Mouse (Mus musculus): ENCODE results near the gene G6pc. TPM values are rescaled to one million over a fixed set of nuclear protein-coding genes. Genes with fewer than 3 reads are reported as not detected.
"Not testable (repeated sequence)": the region's sequence is repeated elsewhere in the genome, so short reads cannot be mapped to it uniquely, and the experiment has no call there.

The G6pc gene
- total RNA-seq (2017) = not detected in 2 replicates

DNA sequence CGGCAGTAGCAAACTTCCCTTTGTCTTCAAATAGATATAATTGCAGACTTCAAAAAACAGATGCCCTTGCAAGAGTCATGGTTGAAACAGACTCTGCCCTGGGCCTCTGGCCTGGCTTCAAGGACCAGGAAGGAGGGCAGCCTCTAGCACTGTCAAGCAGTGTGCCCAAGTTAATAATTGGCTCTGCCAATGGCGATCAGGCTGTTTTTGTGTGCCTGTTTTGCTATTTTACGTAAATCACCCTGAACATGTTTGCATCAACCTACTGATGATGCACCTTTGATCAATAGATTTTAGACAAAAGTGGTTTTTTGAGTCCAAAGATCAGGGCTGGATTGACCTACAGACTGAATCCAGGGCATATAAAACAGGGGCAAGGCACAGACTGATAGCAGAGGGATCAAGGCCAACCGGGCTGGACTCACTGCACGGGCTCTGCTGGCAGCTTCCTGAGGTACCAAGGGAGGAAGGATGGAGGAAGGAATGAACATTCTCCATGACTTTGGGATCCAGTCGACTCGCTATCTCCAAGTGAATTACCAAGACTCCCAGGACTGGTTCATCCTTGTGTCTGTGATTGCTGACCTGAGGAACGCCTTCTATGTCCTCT lies at the start of gene G6pc:
G6pc (plus strand) TSS at position 236 of the 610 bp plus-strand sequence.
- no peak for ATAC-seq (replicated peaks; ENCODE audit: low read depth, poor library complexity, severe bottlenecking)

DNA sequence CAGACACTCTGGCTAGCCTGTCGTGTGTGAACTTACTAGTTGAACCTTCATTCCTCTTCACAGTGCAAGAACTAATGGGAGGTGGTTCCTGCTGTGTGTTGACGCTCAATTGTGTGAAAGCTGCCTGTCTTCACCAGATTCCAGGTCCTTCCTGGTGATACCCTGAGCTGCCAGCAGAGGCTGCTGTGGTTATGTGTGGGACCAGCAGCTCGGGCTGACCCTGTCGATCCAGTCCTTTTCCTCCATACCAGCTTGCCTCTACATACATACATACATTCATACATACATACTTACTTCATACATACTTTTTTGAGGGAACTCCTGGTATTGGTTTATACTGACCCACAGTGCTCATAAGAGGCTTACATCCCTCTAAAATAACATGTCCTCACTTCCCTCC lies 43.8 kb upstream of the G6pc start:
- peak; percentile 81 for ATAC-seq (replicated peaks; ENCODE audit: low read depth, poor library complexity, severe bottlenecking)

DNA sequence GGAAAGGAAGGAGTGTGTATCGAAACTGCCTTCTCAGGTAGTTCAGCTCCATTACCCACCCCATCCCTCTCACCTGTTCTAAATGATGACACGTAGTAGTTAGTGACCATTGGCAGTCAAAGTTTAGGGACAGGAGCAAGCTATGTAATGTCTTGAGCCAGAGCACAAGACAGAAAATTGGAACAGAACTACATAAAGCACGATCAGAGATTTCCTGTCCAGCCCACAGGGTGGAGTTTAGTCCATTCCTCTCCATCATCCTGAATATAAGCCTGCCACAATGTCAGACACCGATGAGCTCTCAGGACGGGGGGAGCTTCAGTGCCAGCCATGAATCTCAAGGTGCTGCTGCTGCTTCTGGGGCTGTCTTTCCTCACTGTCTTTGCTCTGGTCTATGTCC lies 42.6 kb upstream of the G6pc start, which contains the start of gene Aoc2:
Aoc2 (plus strand) TSS at position 301 of the 400 bp plus-strand sequence.
- no peak for ATAC-seq (replicated peaks; ENCODE audit: low read depth, poor library complexity, severe bottlenecking)

DNA sequence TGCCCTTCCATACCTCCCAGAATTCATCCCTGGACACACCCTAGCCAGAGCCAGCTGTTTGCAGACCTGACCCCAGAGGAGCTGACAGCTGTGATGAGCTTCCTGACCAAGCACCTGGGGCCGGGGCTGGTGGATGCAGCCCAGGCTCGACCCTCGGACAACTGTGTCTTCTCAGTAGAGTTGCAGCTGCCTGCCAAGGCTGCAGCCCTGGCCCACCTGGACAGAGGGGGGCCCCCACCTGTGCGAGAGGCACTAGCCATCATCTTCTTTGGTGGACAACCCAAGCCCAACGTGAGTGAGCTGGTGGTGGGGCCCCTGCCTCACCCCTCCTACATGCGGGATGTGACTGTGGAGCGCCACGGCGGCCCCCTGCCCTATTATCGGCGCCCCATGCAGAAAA lies 42.2 kb upstream of the G6pc start:
- not testable (repeated sequence) for ATAC-seq (replicated peaks; ENCODE audit: low read depth, poor library complexity, severe bottlenecking)

DNA sequence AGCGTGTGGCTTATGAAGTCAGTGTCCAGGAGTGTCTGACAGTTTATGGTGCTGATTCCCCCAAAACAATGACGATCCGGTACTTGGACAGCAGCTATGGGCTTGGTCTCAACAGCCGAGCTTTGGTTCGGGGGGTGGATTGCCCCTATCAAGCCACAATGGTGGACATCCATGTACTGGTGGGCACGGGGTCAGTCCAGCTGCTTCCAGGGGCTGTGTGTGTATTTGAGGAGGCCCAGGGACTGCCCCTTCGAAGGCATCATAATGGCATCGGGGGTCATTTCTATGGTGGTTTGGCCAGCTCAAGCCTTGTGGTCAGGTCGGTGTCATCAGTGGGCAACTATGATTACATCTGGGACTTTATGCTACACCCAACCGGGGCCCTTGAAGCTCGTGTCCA lies 41.2 kb upstream of the G6pc start:
- ATAC-seq (replicated peaks; ENCODE audit: low read depth, poor library complexity, severe bottlenecking) = no peak

DNA sequence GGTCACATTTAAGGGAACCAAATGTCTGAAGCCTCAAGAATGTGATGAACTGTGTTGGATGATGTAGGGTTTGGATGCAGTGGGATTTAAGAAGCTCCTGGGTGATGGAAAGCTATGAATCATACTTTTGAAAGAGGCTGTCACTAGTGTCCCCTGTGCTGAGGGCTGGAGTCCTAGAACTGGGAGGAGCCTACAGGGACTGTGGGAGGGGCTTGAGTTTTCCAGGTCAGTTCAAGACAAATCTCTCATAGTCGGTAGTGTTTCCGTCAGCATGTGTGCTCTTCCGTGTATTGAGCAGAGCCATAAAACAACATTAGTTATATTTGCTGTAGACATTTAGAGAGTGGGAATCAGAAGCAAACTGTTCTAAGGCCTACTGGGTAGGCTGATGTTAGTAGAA lies 40.0 kb upstream of the G6pc start:
- ATAC-seq (replicated peaks; ENCODE audit: low read depth, poor library complexity, severe bottlenecking) = no peak

DNA sequence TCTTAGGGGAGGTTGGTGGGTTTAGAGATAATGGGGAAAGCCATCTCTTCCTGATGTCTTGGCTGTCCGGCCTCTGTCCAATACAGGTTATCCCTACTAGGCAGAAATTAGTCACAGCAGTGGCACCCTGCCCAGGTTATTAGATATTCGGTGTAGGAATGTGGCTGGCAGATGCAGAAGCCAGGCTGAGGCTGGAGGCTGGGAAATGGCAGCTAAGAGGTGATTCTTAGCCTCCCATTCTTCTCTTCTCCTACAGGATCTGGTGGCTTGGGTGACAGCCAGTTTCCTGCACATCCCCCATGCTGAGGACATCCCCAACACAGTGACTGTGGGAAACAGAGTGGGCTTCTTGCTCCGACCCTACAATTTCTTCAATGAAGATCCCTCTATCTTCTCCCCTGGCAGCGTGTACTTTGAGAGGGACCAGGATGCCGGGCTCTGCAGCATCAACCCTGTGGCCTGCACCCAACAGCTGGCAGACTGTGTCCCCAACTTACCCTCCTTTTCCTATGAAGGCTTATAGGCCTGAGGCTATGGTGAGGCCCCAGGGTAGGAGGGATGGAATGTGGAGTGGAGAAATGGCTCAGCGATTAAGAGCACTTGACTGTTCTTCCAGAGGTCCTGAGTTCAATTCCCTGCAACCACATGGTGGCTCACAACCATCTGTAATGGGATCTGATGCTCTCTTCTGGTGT lies 38.3 kb upstream of the G6pc start:
- no peak for ATAC-seq (replicated peaks; ENCODE audit: low read depth, poor library complexity, severe bottlenecking)

DNA sequence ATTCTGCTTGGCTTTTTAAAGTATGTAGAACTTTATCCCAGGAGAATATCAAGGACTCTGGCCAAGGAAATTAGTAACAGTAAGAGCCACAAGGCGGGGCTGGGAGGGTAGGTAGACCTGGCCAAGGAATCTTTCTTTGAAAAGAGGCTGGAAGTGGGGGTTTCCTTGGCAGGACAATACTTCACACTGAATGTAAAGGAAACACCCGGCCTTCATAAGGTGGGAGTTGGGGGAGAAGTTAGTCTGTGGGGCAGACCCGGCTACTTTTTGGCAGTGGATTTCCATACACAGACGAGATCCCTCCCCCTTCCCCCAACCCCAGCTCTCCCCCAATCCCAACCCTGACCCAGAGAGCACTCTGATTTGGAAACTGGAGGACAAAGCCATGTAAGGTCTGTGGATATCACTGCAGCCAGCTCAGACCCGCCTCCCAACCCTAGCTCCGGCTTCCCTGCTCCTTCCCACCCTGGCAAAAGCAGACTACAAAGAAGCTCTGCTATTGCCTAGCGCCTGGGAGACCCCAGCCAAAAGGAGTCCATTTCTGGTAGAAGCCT lies 36.9 kb upstream of the G6pc start, which contains the start of gene Aoc3:
Aoc3 (plus strand) TSS at position 235 of the 554 bp plus-strand sequence.
- ATAC-seq (replicated peaks; ENCODE audit: low read depth, poor library complexity, severe bottlenecking) = no peak

DNA sequence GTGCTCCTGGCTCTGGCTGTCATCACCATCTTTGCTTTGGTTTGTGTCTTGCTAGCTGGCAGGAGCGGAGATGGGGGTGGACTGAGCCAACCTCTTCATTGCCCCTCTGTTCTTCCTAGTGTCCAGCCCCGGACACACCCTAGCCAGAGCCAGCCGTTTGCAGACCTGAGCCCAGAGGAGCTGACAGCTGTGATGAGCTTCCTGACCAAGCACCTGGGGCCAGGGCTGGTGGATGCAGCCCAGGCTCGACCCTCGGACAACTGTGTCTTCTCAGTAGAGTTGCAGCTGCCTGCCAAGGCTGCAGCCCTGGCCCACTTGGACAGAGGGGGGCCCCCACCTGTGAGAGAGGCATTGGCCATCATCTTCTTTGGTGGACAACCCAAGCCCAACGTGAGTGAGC lies 36.4 kb upstream of the G6pc start:
- not testable (repeated sequence) for ATAC-seq (replicated peaks; ENCODE audit: low read depth, poor library complexity, severe bottlenecking)

DNA sequence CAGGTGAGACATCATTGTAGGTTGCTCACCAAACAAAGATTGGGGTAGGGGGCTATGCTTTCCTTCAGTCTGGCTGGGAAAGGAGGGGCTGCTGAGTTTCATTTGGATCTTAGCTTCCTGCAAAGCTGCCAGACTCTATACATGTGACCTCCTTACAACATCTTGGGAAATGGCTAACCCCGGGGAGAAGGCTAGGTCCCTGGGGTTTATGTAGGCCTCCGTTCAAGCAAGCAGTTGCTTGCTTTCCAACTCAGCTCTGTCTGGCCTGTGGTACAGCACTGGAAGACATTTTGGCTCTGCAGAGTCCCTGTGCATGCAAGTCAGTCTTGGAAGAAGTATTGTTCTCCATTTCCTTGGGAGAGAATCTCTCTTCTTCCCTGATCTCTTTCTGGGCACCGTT lies 34.8 kb upstream of the G6pc start:
- ATAC-seq (replicated peaks; ENCODE audit: low read depth, poor library complexity, severe bottlenecking) = no peak

DNA sequence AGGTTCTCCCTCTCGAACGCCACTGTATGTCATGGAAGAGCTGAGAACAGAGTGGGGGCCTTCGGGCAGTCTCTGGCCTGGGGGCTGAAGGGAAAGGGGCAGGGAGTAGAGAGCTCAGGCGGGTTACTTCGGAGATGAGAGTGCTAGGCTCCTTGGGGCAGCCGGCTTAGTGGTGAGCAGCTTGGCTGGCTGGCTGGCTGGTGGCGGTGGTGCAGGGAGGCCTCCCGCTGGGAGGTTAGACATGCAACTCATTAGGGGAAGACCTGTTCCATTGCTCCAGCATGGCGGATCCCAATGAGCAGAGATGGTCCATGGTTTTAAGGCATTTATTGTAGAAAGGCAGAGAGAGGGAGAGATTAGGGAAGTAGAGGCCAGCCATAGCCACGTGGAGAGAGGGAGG lies 33.3 kb upstream of the G6pc start:
- ATAC-seq (replicated peaks; ENCODE audit: low read depth, poor library complexity, severe bottlenecking) = no peak

DNA sequence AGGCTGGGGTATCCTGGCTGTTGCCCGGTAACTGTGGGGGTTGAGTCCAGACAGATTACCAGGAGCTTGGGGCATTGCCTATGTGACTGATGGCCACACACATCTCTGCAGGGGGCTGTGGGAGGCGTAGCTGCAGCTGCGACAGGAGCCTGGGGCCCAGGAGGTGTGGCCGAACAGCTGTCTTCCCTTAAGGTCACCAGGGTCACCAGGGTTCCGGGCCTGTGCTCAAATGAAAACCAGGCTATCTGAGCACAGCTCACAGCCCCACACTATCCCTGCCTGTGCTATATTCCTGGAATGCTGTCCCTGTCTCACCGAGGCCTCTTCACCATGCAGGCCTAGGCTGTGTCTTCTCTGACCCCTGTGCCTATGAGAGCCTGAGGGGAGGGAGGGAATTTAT lies 32.8 kb upstream of the G6pc start:
- ATAC-seq (replicated peaks; ENCODE audit: low read depth, poor library complexity, severe bottlenecking) = no peak

DNA sequence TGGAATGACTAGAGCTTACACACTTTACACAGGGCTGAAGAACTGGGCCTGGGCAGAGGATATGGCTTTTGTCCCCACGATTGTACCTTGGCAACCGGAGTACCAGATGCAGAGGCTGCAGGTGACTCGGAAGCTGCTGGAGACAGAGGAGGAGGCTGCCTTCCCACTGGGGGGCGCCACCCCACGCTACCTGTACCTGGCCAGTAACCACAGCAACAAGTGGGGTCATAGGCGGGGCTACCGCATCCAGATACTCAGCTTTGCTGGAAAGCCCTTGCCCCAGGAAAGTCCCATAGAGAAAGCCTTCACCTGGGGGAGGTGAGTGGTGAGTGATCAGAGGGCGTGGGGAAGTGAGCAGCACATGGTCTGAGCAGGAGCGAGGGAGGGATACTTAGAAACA lies 31.7 kb upstream of the G6pc start:
- ATAC-seq (replicated peaks; ENCODE audit: low read depth, poor library complexity, severe bottlenecking) = no peak

DNA sequence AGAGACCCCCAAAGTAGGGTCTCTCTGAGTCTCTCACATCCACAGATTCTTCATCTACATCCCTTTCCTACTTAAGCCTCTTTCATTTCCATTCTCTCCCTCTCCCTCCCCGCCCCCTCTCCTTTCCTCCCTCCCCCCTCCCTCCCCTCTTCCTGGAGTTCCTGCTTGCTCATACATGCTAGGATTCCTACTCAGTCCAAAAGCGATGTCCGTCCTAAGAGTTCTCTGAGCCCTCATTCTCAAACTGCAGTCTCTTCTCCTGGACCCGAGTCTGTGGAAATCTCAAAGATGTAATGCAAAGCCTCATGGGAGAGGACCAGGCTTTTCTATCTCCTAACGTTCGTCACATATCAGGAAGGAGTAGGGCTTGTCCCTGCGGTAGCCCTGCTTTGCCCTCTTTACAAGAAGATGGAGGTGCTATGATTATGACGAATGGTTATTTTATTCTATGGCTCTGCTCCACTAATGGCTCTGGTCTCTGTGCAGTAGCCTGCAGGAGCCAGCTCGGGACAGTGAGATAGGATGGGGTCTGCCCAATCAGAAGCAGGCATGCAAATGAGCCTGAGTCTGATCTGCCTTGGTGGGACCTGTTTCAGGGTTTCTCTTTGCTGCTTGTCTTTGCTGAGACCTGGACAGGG lies 29.1 kb upstream of the G6pc start:
- peak; percentile 90 for ATAC-seq (replicated peaks; ENCODE audit: low read depth, poor library complexity, severe bottlenecking)

DNA sequence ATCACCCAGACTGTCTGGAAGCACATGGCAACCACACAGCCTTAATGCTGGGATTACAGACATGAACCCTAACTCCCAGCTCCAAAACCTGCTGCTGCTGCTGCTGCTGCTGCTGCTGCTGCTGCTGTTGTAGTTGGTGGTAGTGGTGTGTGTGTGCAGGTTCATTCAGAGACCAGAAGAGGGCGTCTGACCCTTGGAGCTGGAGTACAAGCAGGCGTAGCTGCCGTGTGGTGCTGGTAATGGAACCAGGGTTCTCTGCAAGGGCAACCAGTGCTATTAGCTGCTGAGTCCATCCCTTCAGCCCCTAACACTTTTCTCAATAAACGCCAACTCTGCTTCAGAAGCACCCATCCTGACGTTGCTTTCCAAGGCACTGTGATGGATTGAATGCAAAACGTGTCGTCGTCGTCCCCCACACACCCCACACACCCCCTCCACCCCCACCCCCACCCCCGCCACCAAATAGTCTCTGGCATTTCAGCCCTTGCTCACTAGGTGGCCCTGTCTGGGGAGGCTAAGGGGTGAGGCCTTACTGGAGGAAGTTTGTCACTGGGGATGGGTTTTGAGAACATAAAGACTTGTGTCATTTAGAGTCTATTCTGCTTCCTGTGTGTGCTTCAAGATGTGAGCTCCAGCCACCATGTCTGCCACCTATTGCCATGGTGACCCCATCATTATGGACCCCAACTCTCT lies 20.1 kb upstream of the G6pc start:
- ATAC-seq (replicated peaks; ENCODE audit: low read depth, poor library complexity, severe bottlenecking) = no peak

DNA sequence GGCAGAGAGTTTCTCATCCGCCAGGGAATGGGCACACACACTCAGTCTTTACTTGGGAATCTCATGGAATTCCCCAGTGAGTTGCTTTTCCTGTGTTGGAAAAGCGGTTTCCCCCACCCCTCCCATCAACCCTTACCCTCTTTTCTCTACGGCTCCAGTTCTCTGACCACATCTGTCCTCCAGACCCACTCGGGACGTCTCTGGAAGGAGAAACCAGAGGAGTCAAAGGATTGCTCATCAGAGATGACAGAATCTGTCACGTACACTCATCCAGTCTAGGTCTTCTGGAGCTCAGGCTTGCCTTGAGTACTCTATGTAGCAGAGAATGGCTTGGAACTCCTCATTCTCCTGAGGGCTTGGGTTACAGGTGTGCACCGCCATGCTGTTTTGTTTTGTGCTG lies 18.6 kb upstream of the G6pc start:
- no peak for ATAC-seq (replicated peaks; ENCODE audit: low read depth, poor library complexity, severe bottlenecking)

DNA sequence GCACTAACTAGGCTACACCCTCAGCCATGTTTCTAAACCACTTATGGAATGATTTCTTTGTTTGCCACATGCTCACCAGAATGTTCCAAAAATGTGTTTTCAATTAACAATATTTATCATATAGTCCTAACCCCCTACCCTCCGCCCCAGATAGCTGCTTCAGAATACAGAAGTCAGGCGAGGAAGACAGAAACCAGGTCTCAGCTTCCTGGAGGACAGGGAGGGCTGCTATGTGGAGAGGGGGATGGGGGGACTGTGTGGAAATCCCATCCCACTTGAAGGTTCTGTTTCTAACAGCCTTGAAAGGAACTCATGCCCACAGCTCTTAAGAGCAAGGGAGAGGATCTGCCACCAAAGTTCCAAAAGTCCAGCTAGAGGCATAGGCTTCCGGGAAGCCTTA lies 18.1 kb upstream of the G6pc start:
- no peak for ATAC-seq (replicated peaks; ENCODE audit: low read depth, poor library complexity, severe bottlenecking)

DNA sequence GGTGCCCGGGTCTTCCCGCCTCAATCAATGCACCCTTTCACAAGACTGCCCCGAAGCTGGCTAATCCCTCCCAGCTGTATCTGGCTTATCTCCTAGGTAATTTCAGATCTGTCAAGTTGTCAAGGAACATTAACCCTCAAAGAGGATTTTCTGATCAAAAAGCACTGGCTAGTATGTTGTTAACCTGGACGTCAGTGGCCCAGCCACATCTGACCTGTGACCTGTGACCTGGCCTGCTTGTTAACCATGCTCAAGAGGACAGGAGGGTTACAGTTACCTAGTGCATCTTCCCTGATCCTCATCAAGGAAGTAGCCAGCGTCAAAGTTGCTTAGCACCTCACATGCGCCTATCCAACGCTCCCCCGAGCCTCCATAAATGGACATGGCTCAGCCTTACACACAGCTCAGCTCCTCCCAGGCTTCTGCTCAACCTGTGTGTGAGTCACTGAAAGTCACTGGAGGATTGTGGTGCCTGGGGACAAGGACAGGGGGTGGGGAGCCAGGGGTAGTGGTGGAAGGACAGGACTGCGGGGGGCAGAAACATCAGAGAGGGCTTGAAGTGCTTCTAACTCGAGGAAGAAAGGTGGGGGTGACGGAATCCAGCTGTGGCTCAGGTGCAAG lies 16.2 kb upstream of the G6pc start:
- ATAC-seq (replicated peaks; ENCODE audit: low read depth, poor library complexity, severe bottlenecking) = no peak

DNA sequence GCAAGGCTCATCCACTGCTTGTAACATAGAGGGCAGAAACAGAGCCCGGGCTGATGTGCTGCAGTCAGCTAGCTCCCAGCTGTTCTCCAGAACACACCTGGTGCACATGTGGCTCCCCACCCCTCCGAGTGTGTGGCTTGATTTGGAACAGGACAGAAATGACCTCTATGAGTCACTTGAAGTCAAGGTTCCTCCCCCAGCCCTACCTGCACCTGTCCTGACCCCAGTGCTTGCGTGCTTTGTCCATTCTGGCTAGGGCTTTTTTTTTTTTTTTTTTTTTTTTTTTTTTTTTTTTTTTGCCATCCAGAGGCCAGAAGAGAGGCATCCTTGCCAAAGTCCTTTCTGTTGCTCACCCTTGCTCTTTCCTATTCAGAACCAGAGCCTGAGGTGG lies 15.6 kb upstream of the G6pc start:
- ATAC-seq (replicated peaks; ENCODE audit: low read depth, poor library complexity, severe bottlenecking) = no peak

DNA sequence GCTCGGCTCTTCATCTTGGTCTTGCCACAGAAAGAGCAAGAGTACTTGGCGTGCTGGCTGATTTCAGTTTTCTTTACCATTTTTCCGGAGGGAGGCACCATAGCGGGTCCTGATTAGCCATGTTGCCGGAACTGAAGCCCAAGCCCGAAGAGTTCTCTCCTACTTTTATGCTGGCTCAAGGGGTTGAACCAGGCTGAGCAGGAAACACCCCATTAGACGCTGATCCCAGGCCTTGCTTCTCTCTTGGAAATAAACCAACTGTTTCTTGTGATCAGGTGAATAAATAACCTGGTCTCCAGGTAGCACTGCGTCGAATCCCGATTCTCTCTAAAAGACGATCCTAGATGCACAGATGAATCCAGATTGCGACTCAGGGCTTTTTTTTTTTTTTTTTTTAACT lies 13.9 kb upstream of the G6pc start:
- no peak for ATAC-seq (replicated peaks; ENCODE audit: low read depth, poor library complexity, severe bottlenecking)

Measured in common myeloid progenitor, adult 5-6 weeks (primary cell).